Mouse (Mus musculus) embryonic facial prominence, embryonic 13.5 days (tissue): ENCODE measurements around the gene Fam160a1. TPM values are rescaled to one million over a fixed set of nuclear protein-coding genes. Genes with fewer than 3 reads are reported as not detected.

Experiments
- ATAC-seq: fragments of 200-750 bp; cut with Nextera tagmentation; 2 replicates; pipeline ENCODE4 v1.8.0; 2017; ENCODE audit warnings: low read depth; ENCODE audit not compliant: insufficient number of reproducible peaks, insufficient read depth, low FRiP score, low TSS enrichment
- H3K27ac ChIP-seq: fragments of 300-500 bp; sonication (generic); 2 replicates; pipeline ENCODE4 v1.5.1; 2015; ENCODE audit warnings: moderate library complexity, mild to moderate bottlenecking, inconsistent platforms
- H3K27me3 ChIP-seq: fragments of 300-500 bp; sonication (generic); 2 replicates; pipeline ENCODE4 v1.6.1; 2015; ENCODE audit warnings: mild to moderate bottlenecking, inconsistent platforms
- H3K36me3 ChIP-seq: fragments of 300-500 bp; sonication (generic); 2 replicates; pipeline ENCODE4 v1.6.1; 2015; ENCODE audit warnings: mild to moderate bottlenecking, inconsistent platforms
- H3K4me1 ChIP-seq: fragments of 300-500 bp; sonication (generic); 2 replicates; pipeline ENCODE4 v1.6.1; 2015; ENCODE audit warnings: inconsistent platforms
- H3K4me2 ChIP-seq: fragments of 300-500 bp; sonication (generic); 2 replicates; pipeline ENCODE4 v1.6.1; 2015; ENCODE audit warnings: moderate library complexity, mild to moderate bottlenecking, inconsistent platforms
- H3K4me3 ChIP-seq: fragments of 300-500 bp; sonication (generic); 2 replicates; pipeline ENCODE4 v1.5.1; 2015; ENCODE audit warnings: mild to moderate bottlenecking, inconsistent platforms
- H3K9ac ChIP-seq: fragments of 300-500 bp; sonication (generic); 2 replicates; pipeline ENCODE4 v1.6.1; 2015; ENCODE audit warnings: mild to moderate bottlenecking, inconsistent platforms
- H3K9me3 ChIP-seq: fragments of 300-500 bp; sonication (generic); 2 replicates; pipeline ENCODE4 v1.6.1; 2016; ENCODE audit warnings: inconsistent platforms
- WGBS: fragments of 180-500 bp; shearing (Covaris S2); methylation state at CpG from one replicate; pipeline ENCODE4 v1.1.7; 2015; ENCODE audit warnings: mixed read lengths; 5-methylcytosine and 5-hydroxymethylcytosine counted together
- polyA plus RNA-seq: library from polyadenylated mRNA; unstranded; fragments of >200 nt; fragmentation: Nextera tagmentation; extraction: Ambion mirVana; gene quantifications from 2 replicates; pipeline ENCODE4 v1.2.1, GENCODE M21; 2015

Fam160a1 gene
- polyA plus RNA-seq, 1 experiment from 2014 or later = 4.0 TPM

GRCm38 (mm10) chr3:85703141-85703882 is 113.8 kb downstream of the Fam160a1 start:
- Histone ChIP-seq H3K27me3 (no peaks in the 10 kb centered on the region), H3K4me3 (no peak overlapping the region), H3K9me3 (no peaks in the 10 kb centered on the region), H3K36me3 (no peaks in the 10 kb centered on the region), H3K9ac (no peak overlapping the region), H3K4me2 (no peak overlapping the region), H3K27ac (no peak overlapping the region), H3K4me1 (no peaks in the 10 kb centered on the region)
- 66% methylated on average over 6 of the region's 6 CpGs for WGBS
- no peak for ATAC-seq

DNA sequence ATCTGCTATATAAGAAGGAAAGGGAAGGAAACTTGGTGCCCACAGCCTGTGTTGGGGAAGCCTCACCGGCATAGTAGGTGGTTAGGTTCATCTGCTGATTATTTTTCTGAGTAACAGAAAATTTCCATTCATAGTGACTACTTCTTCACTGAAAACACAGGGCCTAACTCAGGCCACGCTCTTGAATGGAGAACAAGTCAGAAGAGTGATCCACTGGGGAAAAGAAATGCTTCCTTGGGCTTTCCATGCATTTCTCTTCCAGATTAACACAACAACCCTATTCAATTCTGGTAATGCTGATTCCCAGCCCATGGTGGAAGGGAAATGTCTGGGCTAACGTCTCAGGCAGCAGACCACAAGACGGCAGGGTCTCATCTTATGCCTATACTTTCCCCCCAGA is 118.6 kb downstream of the Fam160a1 start:
- WGBS = 76% methylated on average over 4 of the region's 4 CpGs
- H3K4me3 ChIP-seq = no peak overlapping the region
- H3K27me3 ChIP-seq = no peaks in the 10 kb centered on the region
- ATAC-seq = no peak
- H3K36me3 ChIP-seq = no peaks in the 10 kb centered on the region
- no peak overlapping the region for H3K27ac ChIP-seq
- H3K9me3 ChIP-seq = no peaks in the 10 kb centered on the region
- no peak overlapping the region for H3K4me2 ChIP-seq
- no peak overlapping the region for H3K9ac ChIP-seq
- no peaks in the 10 kb centered on the region for H3K4me1 ChIP-seq

DNA sequence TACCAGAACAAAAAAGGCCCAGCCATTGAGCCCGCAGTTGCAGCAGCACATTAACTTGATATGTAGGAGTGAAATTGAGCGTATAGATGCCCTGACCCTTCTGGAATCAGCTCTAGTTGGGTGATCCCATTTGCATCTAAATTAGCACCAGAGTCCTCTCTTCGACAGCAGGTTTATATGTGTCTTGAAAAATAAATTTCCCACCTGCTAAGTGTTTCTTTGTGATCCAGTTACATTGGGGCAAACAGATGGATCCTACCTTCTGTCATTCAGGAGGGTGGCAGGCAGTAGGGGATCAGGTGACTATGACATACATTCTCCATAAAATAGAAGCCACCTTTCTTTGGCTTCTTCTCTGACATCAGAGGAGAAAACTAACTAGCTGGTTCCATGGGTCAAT is 122.0 kb downstream of the Fam160a1 start:
- Histone ChIP-seq H3K27ac (no peak overlapping the region), H3K4me1 (no peaks in the 10 kb centered on the region), H3K4me3 (no peak overlapping the region), H3K9ac (no peak overlapping the region), H3K27me3 (no peaks in the 10 kb centered on the region), H3K9me3 (no peaks in the 10 kb centered on the region), H3K36me3 (no peaks in the 10 kb centered on the region), H3K4me2 (no peak overlapping the region)
- ATAC-seq = no peak
- 71% methylated on average over 3 of the region's 3 CpGs for WGBS

- Histone ChIP-seq H3K9ac (no peak overlapping the region), H3K9me3 (no peaks in the 10 kb centered on the region), H3K4me2 (no peak overlapping the region), H3K27ac (no peak overlapping the region), H3K4me1 (no peaks in the 10 kb centered on the region), H3K27me3 (peaks cover 3% of the 10 kb centered on the region; the same call in 1 of the 2 replicates), H3K4me3 (no peak overlapping the region), H3K36me3 (no peaks in the 10 kb centered on the region)
- no peak for ATAC-seq
- WGBS = 40% methylated on average over 3 of the region's 3 CpGs
Measured at GRCm38 (mm10) chr3:85693013-85693412, 124.1 kb downstream of the Fam160a1 start.

DNA sequence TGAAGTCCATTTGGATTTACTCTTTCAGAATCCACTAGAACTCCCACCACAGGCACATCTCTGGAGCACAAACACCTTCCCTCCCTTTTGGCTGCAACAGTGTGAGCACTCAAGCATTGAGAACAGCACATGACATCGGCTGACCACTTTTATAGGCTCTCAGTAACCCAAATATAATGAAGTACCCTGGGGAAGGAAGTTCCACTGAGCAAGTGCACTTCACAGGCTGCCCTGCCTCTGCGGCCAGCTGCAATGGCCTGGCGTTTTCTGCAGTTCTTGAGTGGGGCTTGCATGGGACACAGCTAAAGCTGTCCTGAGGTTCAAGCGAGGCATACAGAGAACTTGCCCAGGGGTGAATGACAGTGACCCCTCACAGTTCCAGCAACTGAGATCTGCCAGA is 126.0 kb downstream of the Fam160a1 start:
- Histone ChIP-seq H3K9ac (no peak overlapping the region), H3K27ac (no peak overlapping the region), H3K4me2 (no peak overlapping the region), H3K36me3 (no peaks in the 10 kb centered on the region), H3K4me3 (no peak overlapping the region), H3K27me3 (peaks cover 3% of the 10 kb centered on the region; the same call in 1 of the 2 replicates), H3K9me3 (no peaks in the 10 kb centered on the region), H3K4me1 (no peaks in the 10 kb centered on the region)
- 73% methylated on average over 4 of the region's 4 CpGs for WGBS
- no peak for ATAC-seq

DNA sequence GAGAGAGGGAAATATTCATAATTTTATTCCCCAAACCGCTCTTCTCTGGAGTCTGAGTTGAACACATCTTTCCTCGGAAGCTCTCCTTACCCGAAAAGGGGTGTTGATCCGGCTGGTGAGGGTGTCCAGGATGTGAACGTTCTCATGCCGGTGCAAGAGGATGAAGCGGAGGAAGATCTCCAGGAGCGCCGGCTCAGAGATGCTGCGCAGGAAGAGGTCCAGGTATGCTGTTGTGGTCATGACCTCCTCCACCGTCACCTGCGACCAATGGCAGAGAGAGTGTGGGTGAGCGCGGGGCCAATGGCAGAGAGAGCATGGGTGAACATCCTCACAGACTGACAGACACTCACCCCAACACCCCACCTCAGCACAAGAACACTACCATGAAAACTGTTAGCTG is 128.8 kb downstream of the Fam160a1 start:
- no peak overlapping the region for H3K9ac ChIP-seq
- no peaks in the 10 kb centered on the region for H3K36me3 ChIP-seq
- WGBS = 93% methylated on average over 14 of the region's 14 CpGs
- H3K27me3 ChIP-seq = peaks cover 3% of the 10 kb centered on the region; the same call in 1 of the 2 replicates
- no peak overlapping the region for H3K4me2 ChIP-seq
- no peak overlapping the region for H3K4me3 ChIP-seq
- no peak overlapping the region for H3K27ac ChIP-seq
- no peaks in the 10 kb centered on the region for H3K9me3 ChIP-seq
- no peak for ATAC-seq
- no peaks in the 10 kb centered on the region for H3K4me1 ChIP-seq

DNA sequence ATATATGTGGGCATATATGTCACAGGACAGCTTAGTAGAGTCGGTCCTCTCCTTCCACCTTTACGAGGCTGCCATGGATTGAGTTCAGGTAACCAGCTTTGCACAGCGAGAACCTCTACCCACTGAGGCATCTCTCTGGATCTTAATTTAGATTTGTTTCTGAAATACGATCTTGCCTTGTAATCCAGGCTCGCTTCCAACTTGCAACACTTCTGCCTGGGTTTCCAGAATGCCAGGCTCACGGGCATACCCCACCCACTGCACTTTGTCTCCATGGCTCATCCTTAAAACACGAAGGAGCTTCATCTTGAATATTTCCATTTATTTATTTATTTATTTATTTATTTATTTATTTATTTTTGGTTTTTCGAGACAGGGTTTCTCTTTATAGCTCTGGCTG is 131.8 kb downstream of the Fam160a1 start:
- no peaks in the 10 kb centered on the region for H3K9me3 ChIP-seq
- no peaks in the 10 kb centered on the region for H3K4me1 ChIP-seq
- no peak for ATAC-seq
- H3K9ac ChIP-seq = no peak overlapping the region
- H3K4me3 ChIP-seq = no peak overlapping the region
- WGBS = 88% methylated on average over 8 of the region's 8 CpGs
- no peaks in the 10 kb centered on the region for H3K36me3 ChIP-seq
- H3K27ac ChIP-seq = no peak overlapping the region
- no peak overlapping the region for H3K4me2 ChIP-seq
- H3K27me3 ChIP-seq = peaks cover 3% of the 10 kb centered on the region; the same call in 1 of the 2 replicates

DNA sequence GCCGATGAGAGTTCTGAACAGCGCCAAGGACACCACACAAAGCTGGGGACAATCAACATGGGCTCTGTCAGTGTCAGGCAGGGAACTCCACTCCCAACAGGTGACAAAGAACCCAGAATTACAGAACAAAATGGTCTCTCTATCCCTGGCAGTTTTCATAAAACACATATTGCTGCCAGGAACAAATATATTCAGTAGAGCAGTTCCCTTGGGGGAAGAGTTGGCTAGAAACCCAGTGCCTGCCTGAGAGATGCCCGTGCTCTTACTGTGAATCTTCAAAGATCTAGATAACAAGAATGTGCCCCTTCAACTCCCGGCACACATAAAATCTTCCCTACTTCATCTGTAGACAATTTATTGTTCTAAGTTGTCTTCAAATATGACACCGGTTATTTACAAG is 133.5 kb downstream of the Fam160a1 start:
- Histone ChIP-seq H3K27ac (no peak overlapping the region), H3K4me2 (no peak overlapping the region), H3K4me1 (no peaks in the 10 kb centered on the region), H3K27me3 (no peaks in the 10 kb centered on the region), H3K4me3 (no peak overlapping the region), H3K9me3 (no peaks in the 10 kb centered on the region), H3K36me3 (no peaks in the 10 kb centered on the region), H3K9ac (no peak overlapping the region)
- ATAC-seq = no peak
- 80% methylated on average over 5 of the region's 5 CpGs for WGBS

GRCm38 (mm10) chr3:85681136-85681535 is 136.0 kb downstream of the Fam160a1 start:
- no peaks in the 10 kb centered on the region for H3K4me1 ChIP-seq
- no peak overlapping the region for H3K4me2 ChIP-seq
- no peaks in the 10 kb centered on the region for H3K36me3 ChIP-seq
- no peak overlapping the region for H3K4me3 ChIP-seq
- WGBS = 66% methylated on average over 7 of the region's 7 CpGs
- no peak for ATAC-seq
- no peak overlapping the region for H3K27ac ChIP-seq
- no peak overlapping the region for H3K9ac ChIP-seq
- no peaks in the 10 kb centered on the region for H3K27me3 ChIP-seq
- H3K9me3 ChIP-seq = no peaks in the 10 kb centered on the region

DNA sequence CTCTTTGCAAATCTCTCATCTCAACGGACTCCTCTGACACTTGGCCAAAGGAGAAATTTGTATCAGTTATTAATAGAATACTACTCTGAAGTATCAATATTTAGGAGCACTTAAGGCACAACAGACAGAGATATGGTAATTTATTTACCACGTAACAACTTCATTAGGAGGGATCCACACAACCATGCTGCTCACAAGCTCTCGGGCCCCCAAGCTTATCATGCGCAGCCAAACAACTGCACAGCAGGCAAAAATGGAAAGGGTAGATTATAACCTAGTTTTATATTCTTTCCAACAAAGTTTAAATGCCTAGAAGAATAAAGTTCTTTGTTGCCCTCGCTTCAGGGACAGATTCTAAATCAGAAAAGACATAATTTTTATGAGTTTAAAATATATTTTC is 137.1 kb downstream of the Fam160a1 start:
- Histone ChIP-seq H3K9me3 (no peaks in the 10 kb centered on the region), H3K4me3 (no peak overlapping the region), H3K4me2 (no peak overlapping the region), H3K9ac (no peak overlapping the region), H3K27me3 (no peaks in the 10 kb centered on the region), H3K4me1 (no peaks in the 10 kb centered on the region), H3K27ac (no peak overlapping the region), H3K36me3 (no peaks in the 10 kb centered on the region)
- 92% methylated on average over 5 of the region's 5 CpGs for WGBS
- no peak for ATAC-seq

DNA sequence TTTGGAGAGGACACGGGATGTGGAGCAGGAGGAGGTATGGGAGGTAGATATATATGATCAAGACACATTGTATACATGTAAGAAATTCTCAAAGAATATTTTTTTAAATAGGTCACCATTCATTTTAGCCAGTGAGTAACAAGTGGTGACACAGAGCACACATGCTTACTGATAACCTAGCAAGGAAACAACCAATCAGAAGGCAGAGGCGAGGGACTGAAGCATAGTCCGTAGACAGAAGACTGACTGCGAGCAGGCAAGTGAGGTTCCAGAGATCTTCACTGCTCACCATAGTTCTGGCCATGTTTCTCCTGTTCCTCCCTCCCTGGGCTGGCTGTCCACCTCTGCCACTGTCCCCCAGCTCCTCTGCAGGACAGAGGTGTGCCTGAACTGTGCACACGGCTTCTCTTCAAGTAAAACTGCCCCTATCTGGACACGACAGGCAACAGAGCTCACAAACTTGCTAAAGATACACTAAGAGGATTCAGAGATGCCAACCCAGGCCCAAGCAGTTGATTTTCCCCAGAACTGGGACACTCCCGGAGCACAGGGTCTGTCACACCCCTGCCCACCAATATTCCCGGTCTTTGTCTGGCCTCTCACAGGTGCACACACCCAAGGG is 137.7 kb downstream of the Fam160a1 start:
- Histone ChIP-seq H3K4me2 (no peak overlapping the region), H3K4me3 (no peak overlapping the region), H3K4me1 (no peaks in the 10 kb centered on the region), H3K27me3 (no peaks in the 10 kb centered on the region), H3K36me3 (no peaks in the 10 kb centered on the region), H3K27ac (no peak overlapping the region), H3K9ac (no peak overlapping the region), H3K9me3 (no peaks in the 10 kb centered on the region)
- WGBS = 80% methylated on average over 8 of the region's 8 CpGs
- ATAC-seq = no peak

DNA sequence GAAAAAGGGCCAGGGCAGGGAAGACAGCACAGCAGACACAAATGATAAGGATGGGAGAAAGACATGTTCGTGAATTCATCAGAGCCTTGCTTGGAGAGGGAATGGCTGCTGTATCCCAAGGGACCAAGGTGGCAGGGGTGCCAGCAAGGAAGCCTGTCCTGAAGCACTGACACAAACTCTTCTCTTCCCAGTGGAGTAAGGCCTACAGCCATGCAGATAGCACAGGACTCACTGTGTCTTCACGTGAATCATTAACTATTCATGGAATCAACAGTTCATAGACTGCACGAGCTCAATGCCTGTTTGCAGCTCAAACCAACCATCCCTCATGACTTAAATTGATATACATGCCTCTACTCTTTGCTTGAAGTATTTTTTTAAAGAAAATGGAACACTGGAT is 139.1 kb downstream of the Fam160a1 start:
- Histone ChIP-seq H3K27me3 (no peaks in the 10 kb centered on the region), H3K9ac (no peak overlapping the region), H3K4me3 (no peak overlapping the region), H3K4me1 (no peaks in the 10 kb centered on the region), H3K4me2 (no peak overlapping the region), H3K27ac (no peak overlapping the region), H3K36me3 (no peaks in the 10 kb centered on the region; the same call in 1 of the 2 replicates), H3K9me3 (no peaks in the 10 kb centered on the region)
- WGBS = 85% methylated on average over 3 of the region's 3 CpGs
- no peak for ATAC-seq
